Mouse (Mus musculus): ENCODE measurements at regions not wholly inside any gene's neighbourhood (a gene's known extent, or its start where the extent isn't known, plus 50 kb on each side); places are given as distances from the start of the nearest gene placed in this dataset.

DNA sequence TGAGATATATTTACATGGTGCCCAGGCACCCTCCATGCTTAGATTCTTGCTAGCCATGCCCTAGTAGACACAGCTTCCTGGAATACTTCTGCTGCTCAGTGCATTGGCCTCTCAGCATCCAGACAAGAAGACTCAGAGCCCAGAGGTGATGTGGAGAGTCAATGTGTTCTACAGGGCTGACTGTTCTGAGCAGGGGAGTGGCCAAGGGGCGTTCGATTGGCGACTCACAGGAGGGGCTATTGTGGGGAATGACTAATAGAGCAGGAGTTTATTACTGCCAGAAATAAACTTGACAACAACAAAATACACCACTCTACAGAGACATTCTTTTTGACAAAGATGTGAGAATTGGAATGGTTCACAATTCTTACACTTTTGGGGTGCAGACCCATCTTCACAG, 156.3 kb downstream of the Mtx2 start:
- no peak overlapping the region for H3K27ac ChIP-seq (ENCODE audit: poor library complexity, severe bottlenecking)
- no peaks in the 10 kb centered on the region for H3K4me1 ChIP-seq (replicated peaks)
- ATAC-seq (ENCODE audit: insufficient number of reproducible peaks, low FRiP score) = no peak
- no peaks in the 10 kb centered on the region for H3K36me3 ChIP-seq
- H3K4me2 ChIP-seq = no peak overlapping the region
- H3K9me3 ChIP-seq (replicated peaks) = no peaks in the 10 kb centered on the region
- no peak overlapping the region for H3K9ac ChIP-seq
- H3K27me3 ChIP-seq (replicated peaks) = no peaks in the 10 kb centered on the region
- H3K4me3 ChIP-seq = no peak overlapping the region
- 90% methylated on average over 3 of the region's 3 CpGs for WGBS

DNA sequence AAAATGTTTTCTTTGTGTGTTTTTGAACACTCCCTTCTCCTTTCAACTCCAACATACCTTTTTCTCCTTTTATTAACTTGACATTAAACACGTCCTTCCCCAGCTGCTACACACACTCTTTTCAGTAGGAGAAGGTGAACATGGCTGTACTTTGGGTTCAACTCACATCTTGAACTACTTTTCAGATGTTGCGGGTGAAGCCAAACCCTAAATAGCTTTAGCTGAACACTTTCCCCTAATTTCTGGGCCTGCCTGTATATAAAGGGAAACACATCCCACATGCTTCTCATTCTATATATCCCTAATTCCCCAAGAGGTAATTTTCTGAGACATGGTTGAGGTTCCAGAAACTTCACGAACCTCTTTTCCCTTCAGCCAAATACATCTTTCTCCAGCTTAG, 168.2 kb downstream of the Mtx2 start:
- H3K4me1 ChIP-seq (replicated peaks) = peaks cover under 1% of the 10 kb centered on the region; the same call in 1 of the 2 replicates
- H3K4me2 ChIP-seq = no peak overlapping the region
- no peak overlapping the region for H3K4me3 ChIP-seq
- WGBS = 73% methylated on average over 3 of the region's 3 CpGs
- no peaks in the 10 kb centered on the region for H3K36me3 ChIP-seq
- no peak for ATAC-seq (ENCODE audit: insufficient number of reproducible peaks, low FRiP score)
- H3K27me3 ChIP-seq (replicated peaks) = no peaks in the 10 kb centered on the region
- no peaks in the 10 kb centered on the region for H3K9me3 ChIP-seq (replicated peaks)
- no peak overlapping the region for H3K27ac ChIP-seq (ENCODE audit: poor library complexity, severe bottlenecking)
- no peak overlapping the region for H3K9ac ChIP-seq

DNA sequence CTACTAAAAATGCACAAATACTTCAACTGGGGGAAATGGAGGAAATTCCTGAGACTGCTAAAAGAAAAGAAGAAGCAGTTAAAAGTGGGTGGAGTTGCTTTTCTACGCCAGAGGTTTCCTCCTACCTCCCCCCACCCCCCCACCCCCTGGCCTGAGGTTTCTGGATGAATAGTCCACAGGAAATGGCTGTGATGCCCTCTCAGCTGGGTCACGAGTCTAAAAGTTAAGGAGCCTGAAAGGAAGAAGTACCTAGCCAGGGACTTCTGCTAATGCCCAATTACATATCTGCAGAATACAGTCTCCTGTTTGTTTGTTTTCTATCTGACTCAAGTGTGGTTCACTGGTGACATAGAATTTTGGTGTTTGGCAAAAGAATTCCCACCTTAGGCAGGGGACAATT, 169.4 kb downstream of the Mtx2 start:
- no peak overlapping the region for H3K4me3 ChIP-seq
- no peak overlapping the region for H3K4me2 ChIP-seq
- H3K27me3 ChIP-seq (replicated peaks) = no peaks in the 10 kb centered on the region
- peaks cover 5% of the 10 kb centered on the region; the same call in 1 of the 2 replicates for H3K4me1 ChIP-seq (replicated peaks)
- no peak overlapping the region for H3K9ac ChIP-seq
- ATAC-seq (ENCODE audit: insufficient number of reproducible peaks, low FRiP score) = no peak
- 30% methylated on average over 2 of the region's 2 CpGs for WGBS
- no peaks in the 10 kb centered on the region for H3K36me3 ChIP-seq
- H3K27ac ChIP-seq (ENCODE audit: poor library complexity, severe bottlenecking) = no peak overlapping the region
- H3K9me3 ChIP-seq (replicated peaks) = no peaks in the 10 kb centered on the region

DNA sequence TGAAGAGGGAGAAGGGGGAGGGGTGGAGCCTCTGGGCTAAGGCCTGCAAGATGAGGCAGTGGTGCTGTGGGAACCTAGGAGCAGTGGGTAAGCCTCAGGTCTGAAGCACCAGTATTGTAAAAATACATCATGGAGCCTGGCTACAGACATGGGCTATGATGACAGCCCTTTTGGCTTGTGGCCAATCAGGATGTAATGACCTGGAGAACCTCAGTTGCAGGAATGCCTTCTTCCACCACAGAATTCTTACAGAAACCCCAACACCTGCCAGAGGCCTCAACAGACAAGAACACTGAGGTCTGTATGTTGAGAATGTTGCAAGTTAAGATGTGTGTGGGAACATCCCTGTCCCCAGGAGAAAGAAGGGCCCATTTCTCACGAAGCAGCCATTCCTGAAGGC, 172.1 kb downstream of the Mtx2 start:
- Histone ChIP-seq H3K4me3 (no peak overlapping the region), H3K36me3 (no peaks in the 10 kb centered on the region), H3K4me2 (no peak overlapping the region), H3K27me3 (replicated peaks) (no peaks in the 10 kb centered on the region), H3K27ac (ENCODE audit: poor library complexity, severe bottlenecking) (no peak overlapping the region), H3K9me3 (replicated peaks) (no peaks in the 10 kb centered on the region), H3K4me1 (replicated peaks) (peaks cover 5% of the 10 kb centered on the region; the same call in 1 of the 2 replicates), H3K9ac (no peak overlapping the region)
- ATAC-seq (ENCODE audit: insufficient number of reproducible peaks, low FRiP score) = no peak
- 70% methylated on average over 1 of the region's 1 CpGs for WGBS

DNA sequence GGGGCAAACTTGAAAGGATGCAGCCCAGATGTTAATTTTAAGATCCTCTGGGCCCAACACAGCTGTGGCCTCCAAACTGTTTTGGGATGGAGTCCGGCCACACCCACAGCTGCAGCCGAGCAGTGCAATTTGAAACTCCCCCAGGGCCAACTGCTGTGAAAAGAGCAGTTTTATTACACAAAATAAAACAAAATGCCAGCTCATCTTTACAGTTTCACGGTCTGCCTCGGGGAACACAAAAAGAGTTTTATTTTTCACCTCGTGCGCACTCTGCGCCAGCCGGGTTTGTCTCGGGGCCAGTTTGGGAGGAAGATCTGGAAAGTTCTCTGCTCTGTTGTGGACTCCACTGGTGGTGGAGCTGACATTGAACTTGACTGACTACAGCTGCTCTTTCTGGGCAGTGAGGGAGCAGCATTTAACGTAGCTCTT, 174.8 kb downstream of the Mtx2 start:
- H3K36me3 ChIP-seq = no peaks in the 10 kb centered on the region
- H3K27me3 ChIP-seq (replicated peaks) = 0 out of 2 replicates have a peak, but pooled peaks cover 3% of the 10 kb centered on the region
- WGBS = 64% methylated on average over 10 of the region's 10 CpGs
- no peaks in the 10 kb centered on the region for H3K9me3 ChIP-seq (replicated peaks)
- no peak for ATAC-seq (ENCODE audit: insufficient number of reproducible peaks, low FRiP score)
- no peak overlapping the region for H3K4me3 ChIP-seq
- peaks cover 5% of the 10 kb centered on the region; the same call in 1 of the 2 replicates for H3K4me1 ChIP-seq (replicated peaks)
- no peak overlapping the region for H3K9ac ChIP-seq
- H3K27ac ChIP-seq (ENCODE audit: poor library complexity, severe bottlenecking) = no peak overlapping the region
- no peak overlapping the region for H3K4me2 ChIP-seq

DNA sequence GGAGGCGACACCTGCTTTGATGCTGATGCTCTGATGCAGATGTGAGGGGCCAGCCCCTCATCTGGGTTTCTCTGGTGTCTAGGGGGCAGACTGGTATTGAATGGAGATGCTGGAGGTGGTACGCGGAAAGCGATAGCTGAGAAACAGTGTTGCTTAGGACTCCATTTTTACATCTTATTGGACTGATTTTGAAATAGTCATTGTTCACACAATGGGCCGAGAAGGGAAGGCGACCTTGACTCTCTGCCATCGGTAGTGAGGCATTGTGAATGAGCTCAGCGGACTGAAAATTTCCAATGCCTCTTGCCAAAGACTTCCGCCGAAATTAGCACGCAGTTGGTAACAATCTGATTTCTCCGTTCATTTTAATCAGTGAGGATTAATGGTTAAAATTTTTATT, 177.0 kb downstream of the Mtx2 start:
- H3K27me3 ChIP-seq (replicated peaks) = 0 out of 2 replicates have a peak, but pooled peaks cover 3% of the 10 kb centered on the region
- no peak overlapping the region for H3K4me3 ChIP-seq
- H3K9me3 ChIP-seq (replicated peaks) = no peaks in the 10 kb centered on the region
- H3K4me1 ChIP-seq (replicated peaks) = peaks cover 5% of the 10 kb centered on the region; the same call in 1 of the 2 replicates
- no peaks in the 10 kb centered on the region for H3K36me3 ChIP-seq
- no peak for ATAC-seq (ENCODE audit: insufficient number of reproducible peaks, low FRiP score)
- 88% methylated on average over 12 of the region's 12 CpGs for WGBS
- no peak overlapping the region for H3K9ac ChIP-seq
- H3K27ac ChIP-seq (ENCODE audit: poor library complexity, severe bottlenecking) = no peak overlapping the region
- no peak overlapping the region for H3K4me2 ChIP-seq

DNA sequence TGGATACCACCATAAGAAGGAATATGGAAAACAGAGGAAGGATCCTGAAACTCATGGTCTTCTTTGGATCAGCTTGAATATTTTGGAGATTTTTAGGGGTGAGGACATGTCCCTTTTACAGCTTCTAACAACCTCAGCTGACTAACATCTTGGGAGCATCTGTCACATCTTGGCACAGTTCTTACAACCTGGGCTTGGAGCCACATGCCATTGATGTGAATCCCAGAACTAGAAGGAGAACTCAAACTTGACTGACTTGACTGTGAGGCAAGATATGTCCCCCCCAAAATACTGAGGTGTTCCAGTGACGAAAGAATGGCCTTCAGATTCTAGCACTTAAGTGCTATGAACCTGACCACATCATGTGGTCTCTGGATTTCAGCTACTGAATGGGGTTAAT, 182.5 kb downstream of the Mtx2 start:
- H3K9ac ChIP-seq = no peak overlapping the region
- H3K27ac ChIP-seq (ENCODE audit: poor library complexity, severe bottlenecking) = no peak overlapping the region
- 0 out of 2 replicates have a peak, but pooled peaks cover 3% of the 10 kb centered on the region for H3K27me3 ChIP-seq (replicated peaks)
- no peak overlapping the region for H3K4me2 ChIP-seq
- no peaks in the 10 kb centered on the region for H3K36me3 ChIP-seq
- 0 out of 2 replicates have a peak, but pooled peaks cover 6% of the 10 kb centered on the region for H3K4me1 ChIP-seq (replicated peaks)
- no peaks in the 10 kb centered on the region for H3K9me3 ChIP-seq (replicated peaks)
- 79% methylated on average over 1 of the region's 1 CpGs for WGBS
- no peak for ATAC-seq (ENCODE audit: insufficient number of reproducible peaks, low FRiP score)
- H3K4me3 ChIP-seq = no peak overlapping the region

DNA sequence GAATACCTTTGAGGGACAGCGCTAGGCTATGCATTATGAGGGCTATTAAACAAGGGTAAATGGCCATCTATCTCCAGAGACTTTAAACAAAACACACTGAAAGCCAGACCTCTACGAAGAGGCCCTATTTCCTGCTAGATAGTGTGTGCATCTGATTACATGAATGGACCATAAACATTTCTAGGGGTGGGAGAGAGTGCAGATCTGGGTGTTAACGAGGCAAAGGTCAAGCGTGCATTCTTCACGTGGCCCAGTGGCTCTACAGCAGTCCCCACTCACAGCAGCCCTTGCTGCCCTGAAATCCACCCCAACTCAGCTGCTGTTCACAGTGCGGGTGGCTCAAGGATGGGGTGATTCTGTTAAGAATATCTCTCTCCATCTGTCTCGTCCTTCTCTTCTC, 185.0 kb downstream of the Mtx2 start:
- H3K4me2 ChIP-seq = no peak overlapping the region
- H3K36me3 ChIP-seq = no peaks in the 10 kb centered on the region
- 0 out of 2 replicates have a peak, but pooled peaks cover 6% of the 10 kb centered on the region for H3K4me1 ChIP-seq (replicated peaks)
- H3K27ac ChIP-seq (ENCODE audit: poor library complexity, severe bottlenecking) = no peak overlapping the region
- no peak overlapping the region for H3K9ac ChIP-seq
- no peaks in the 10 kb centered on the region for H3K9me3 ChIP-seq (replicated peaks)
- 49% methylated on average over 7 of the region's 7 CpGs for WGBS
- no peaks in the 10 kb centered on the region for H3K27me3 ChIP-seq (replicated peaks)
- ATAC-seq (ENCODE audit: insufficient number of reproducible peaks, low FRiP score) = no peak
- no peak overlapping the region for H3K4me3 ChIP-seq

DNA sequence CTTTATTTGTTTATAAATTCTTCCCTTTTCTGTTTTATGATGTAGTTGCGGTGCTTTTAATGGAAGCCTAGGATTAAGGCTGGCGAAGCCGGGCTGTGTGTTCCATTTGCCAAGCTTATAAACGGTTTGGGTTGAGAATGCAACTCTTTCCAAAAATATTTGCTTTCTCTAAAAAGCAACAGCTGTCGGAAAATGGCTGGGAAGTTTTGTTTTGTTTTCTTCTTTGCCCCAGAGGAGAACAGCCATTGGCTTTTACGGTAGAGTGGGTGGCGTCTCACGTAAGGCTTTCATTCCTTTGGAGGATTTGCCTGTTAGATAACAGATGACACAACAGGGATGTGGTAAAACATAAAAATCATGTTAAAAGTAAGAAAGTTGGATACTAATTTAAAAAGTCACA, 186.4 kb downstream of the Mtx2 start:
- no peak overlapping the region for H3K4me3 ChIP-seq
- H3K4me1 ChIP-seq (replicated peaks) = 0 out of 2 replicates have a peak, but pooled peaks cover 6% of the 10 kb centered on the region
- H3K9ac ChIP-seq = no peak overlapping the region
- 48% methylated on average over 8 of the region's 8 CpGs for WGBS
- ATAC-seq (ENCODE audit: insufficient number of reproducible peaks, low FRiP score) = no peak
- no peaks in the 10 kb centered on the region for H3K27me3 ChIP-seq (replicated peaks)
- no peaks in the 10 kb centered on the region for H3K9me3 ChIP-seq (replicated peaks)
- no peak overlapping the region for H3K4me2 ChIP-seq
- no peak overlapping the region for H3K27ac ChIP-seq (ENCODE audit: poor library complexity, severe bottlenecking)
- H3K36me3 ChIP-seq = no peaks in the 10 kb centered on the region

DNA sequence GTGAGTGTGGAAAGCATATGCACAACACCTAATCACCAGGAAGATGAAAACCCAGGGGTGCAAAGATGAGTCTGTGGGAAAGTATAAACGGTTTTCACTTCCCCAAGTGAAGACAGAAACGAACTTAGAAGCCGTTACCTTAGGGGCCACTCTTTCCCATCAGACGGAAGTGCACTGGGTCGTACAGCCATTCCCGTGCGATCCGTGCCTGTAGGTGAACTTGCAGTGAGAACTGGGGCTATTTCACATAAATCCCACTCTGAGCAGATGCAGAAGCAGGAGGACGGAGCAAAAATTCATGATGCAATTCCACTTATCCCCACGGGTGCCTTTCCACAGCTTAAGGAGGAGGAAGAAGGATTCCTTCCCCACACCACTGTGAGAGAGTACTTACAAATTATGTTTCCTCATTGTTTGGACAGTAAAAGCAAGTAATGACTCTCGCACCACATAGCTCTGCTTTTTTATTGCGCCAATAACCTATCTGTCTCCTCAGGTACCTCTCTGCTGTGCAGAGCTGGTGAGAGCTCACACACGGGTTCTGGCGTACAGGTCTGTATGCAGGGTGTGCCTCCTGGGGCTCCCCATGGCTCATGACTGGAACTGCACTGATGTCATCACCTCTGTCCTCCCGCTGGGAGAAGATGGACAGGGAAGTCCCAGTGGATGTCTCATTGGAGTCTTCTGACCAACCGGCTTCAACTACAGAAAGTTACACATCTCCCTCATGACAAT, 189.6 kb downstream of the Mtx2 start:
- Histone ChIP-seq H3K36me3 (no peaks in the 10 kb centered on the region), H3K9me3 (replicated peaks) (no peaks in the 10 kb centered on the region), H3K27me3 (replicated peaks) (no peaks in the 10 kb centered on the region), H3K27ac (ENCODE audit: poor library complexity, severe bottlenecking) (no peak overlapping the region), H3K4me3 (no peak overlapping the region), H3K4me1 (replicated peaks) (0 out of 2 replicates have a peak, but pooled peaks cover 10% of the 10 kb centered on the region), H3K9ac (no peak overlapping the region), H3K4me2 (no peak overlapping the region)
- no peak for ATAC-seq (ENCODE audit: insufficient number of reproducible peaks, low FRiP score)
- WGBS = 75% methylated on average over 16 of the region's 16 CpGs

DNA sequence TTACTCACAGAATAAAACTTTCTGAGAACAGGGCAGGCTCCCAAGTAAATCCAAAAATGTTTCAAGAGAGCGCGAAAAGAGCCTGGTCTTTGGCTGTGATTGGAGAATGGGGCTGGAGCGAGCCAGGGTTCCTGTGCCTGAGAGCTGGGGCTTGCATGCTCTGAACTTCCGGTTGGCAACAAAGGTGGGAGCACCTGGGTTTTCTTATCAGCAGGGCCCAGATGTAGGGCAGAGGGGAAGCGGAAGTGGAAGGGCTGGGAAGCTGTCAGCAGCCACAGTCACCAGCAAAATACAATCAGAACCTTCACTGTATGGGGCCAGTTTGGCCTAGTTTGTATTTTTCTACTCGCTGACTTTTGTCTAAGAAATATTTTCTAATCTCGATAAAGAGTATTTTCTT, 193.9 kb downstream of the Mtx2 start:
- Histone ChIP-seq H3K4me2 (no peak overlapping the region), H3K9ac (no peak overlapping the region), H3K9me3 (replicated peaks) (no peaks in the 10 kb centered on the region), H3K27ac (ENCODE audit: poor library complexity, severe bottlenecking) (no peak overlapping the region), H3K27me3 (replicated peaks) (no peaks in the 10 kb centered on the region), H3K4me1 (replicated peaks) (0 out of 2 replicates have a peak, but pooled peaks cover 7% of the 10 kb centered on the region), H3K4me3 (no peak overlapping the region), H3K36me3 (no peaks in the 10 kb centered on the region)
- ATAC-seq (ENCODE audit: insufficient number of reproducible peaks, low FRiP score) = no peak
- WGBS = 56% methylated on average over 7 of the region's 7 CpGs

Data from heart, embryonic 12.5 days (tissue).